In genomic region chr11:96982355-96982754, GRCm38 (mm10) we compare ENCODE assay signal across 8 mouse cellular contexts. TPM values are rescaled to one million over a fixed set of nuclear protein-coding genes. Genes with fewer than 3 reads are reported as not detected.
DNase-seq lines count a peak whose midpoint lies in the region; ATAC-seq and TF ChIP-seq lines count a peak whose summit lies in the region.

No protein-coding gene starts in this region.

- no peaks in the 10 kb centered on the region for H3K36me3 ChIP-seq in C2C12 (ENCODE audit: control insufficient read depth, insufficient read depth)
- no peaks in the 10 kb centered on the region for H3K36me3 ChIP-seq in embryonic facial prominence, embryonic 12.5 days

- peak overlapping the region; percentile 42 for H3ac ChIP-seq in C2C12 (ENCODE audit: control insufficient read depth, insufficient read length, low read depth)

- H3K79me3 ChIP-seq in C2C12 (ENCODE audit: low read depth) = no peaks in the 10 kb centered on the region

- peaks cover 8% of the 10 kb centered on the region for H3K4me1 ChIP-seq in embryonic facial prominence, embryonic 12.5 days
- H3K4me1 ChIP-seq in lung, adult 2 months (ENCODE audit: control insufficient read depth, insufficient read depth, low read length) = peaks cover 4% of the 10 kb centered on the region
- peaks cover 5% of the 10 kb centered on the region for H3K4me1 ChIP-seq in olfactory bulb, adult 2 months (ENCODE audit: control insufficient read depth, insufficient read depth, low read length)

- ATAC-seq in embryonic facial prominence, embryonic 12.5 days (ENCODE audit: insufficient number of reproducible peaks, insufficient read depth, low FRiP score, low TSS enrichment) = no peak

- TF ChIP-seq CTCF in C2C12 (IDR thresholded peaks at IDR 0.05; ENCODE audit: control insufficient read depth, insufficient read depth, insufficient read length) = peak; percentile 84
- TF ChIP-seq CTCF in lung, adult 2 months (IDR thresholded peaks at IDR 0.05; ENCODE audit: insufficient read depth, low read length) = peak; percentile 92
- peak; percentile 87 for TF ChIP-seq CTCF in olfactory bulb, adult 2 months (IDR thresholded peaks at IDR 0.05; ENCODE audit: insufficient read depth, low read depth, low read length)

- no peaks in the 10 kb centered on the region for H3K9me3 ChIP-seq in embryonic facial prominence, embryonic 12.5 days

- H3K4me2 ChIP-seq in embryonic facial prominence, embryonic 12.5 days (replicated peaks) = 0 out of 2 replicates have a peak overlapping the region, but pooled peaks have one; percentile 21

- H3K4me3 ChIP-seq in C2C12 (ENCODE audit: insufficient read depth, poor library complexity, severe bottlenecking) = no peak overlapping the region
- H3K4me3 ChIP-seq in embryonic facial prominence, embryonic 12.5 days = no peak overlapping the region
- no peak overlapping the region for H3K4me3 ChIP-seq in lung, adult 2 months (replicated peaks; ENCODE audit: extremely low read depth, low read depth, low read length)
- H3K4me3 ChIP-seq in olfactory bulb, adult 2 months (ENCODE audit: insufficient read depth, low read depth, low read length) = no peak overlapping the region

- peak; percentile 67 for DNase-seq in adrenal gland, adult 8-10 months
- DNase-seq in heart, postnatal 25 days (ENCODE audit: low spot score) = peak; percentile 49
- peak; percentile 85 for DNase-seq in layer of hippocampus, adult 11-12 months (ENCODE audit: low spot score)
- peak; percentile 73 for DNase-seq in lung, adult 2 months
- DNase-seq in thymus, postnatal 14 days = peak; percentile 88

- 2% methylated on average over 7 of the region's 7 CpGs for WGBS in embryonic facial prominence, embryonic 12.5 days
- WGBS in lung, adult 2 months = 1% methylated on average over 7 of the region's 7 CpGs
- 2% methylated on average over 7 of the region's 7 CpGs for WGBS in olfactory bulb, adult 2 months

- H3K79me2 ChIP-seq in C2C12 (ENCODE audit: control insufficient read depth, insufficient read depth) = no peaks in the 10 kb centered on the region

- intact Hi-C loops in heart, postnatal 25 days (cut with DNase I) = loop anchor here (1.0 to 5.0 kb wide), 2 partner anchors 41 to 200 kb away; no protein-coding TSS in a partner anchor

- no peak overlapping the region for H3K27ac ChIP-seq in embryonic facial prominence, embryonic 12.5 days
- H3K27ac ChIP-seq in olfactory bulb, adult 2 months (ENCODE audit: insufficient read depth, low read depth, low read length) = no peak overlapping the region

- peak overlapping the region; percentile 22; the same call in 1 of the 2 replicates for H3K9ac ChIP-seq in embryonic facial prominence, embryonic 12.5 days

- no peaks in the 10 kb centered on the region for H3K27me3 ChIP-seq in C2C12 (ENCODE audit: control insufficient read depth, insufficient read depth, insufficient read length)
- peaks cover 36% of the 10 kb centered on the region for H3K27me3 ChIP-seq in embryonic facial prominence, embryonic 12.5 days

- TF ChIP-seq POLR2A in lung, adult 2 months (IDR thresholded peaks at IDR 0.05; ENCODE audit: borderline replicate concordance, extremely low read depth, low read depth, low read length) = no peak
- TF ChIP-seq POLR2A in olfactory bulb, adult 2 months (IDR thresholded peaks at IDR 0.05; ENCODE audit: insufficient read depth, low read depth, low read length) = no peak

TF ChIP-seq in C2C12, 6 proteins besides CTCF, POLR2A, EP300 and RAD21:
- no peak for TF ChIP-seq CEBPB (IDR thresholded peaks at IDR 0.05; ENCODE audit: low read depth)
- no peak for TF ChIP-seq USF1 (IDR thresholded peaks at IDR 0.05; ENCODE audit: low read depth)
- peak; percentile 78 for TF ChIP-seq MAX (IDR thresholded peaks at IDR 0.05)
- no peak for TF ChIP-seq FOSL1 (IDR thresholded peaks at IDR 0.05; ENCODE audit: insufficient read depth, low read length, poor library complexity, severe bottlenecking)
- no peak for TF ChIP-seq MYOG (IDR thresholded peaks at IDR 0.05; ENCODE audit: control insufficient read depth, extremely low read depth, insufficient read length)
- TF ChIP-seq MYOD1 (IDR thresholded peaks at IDR 0.05; ENCODE audit: control insufficient read depth, insufficient read length, low read depth) = peak; percentile 2

RNA-seq across cellular contexts. Expression of gene Sp2, which starts 0.4 kb away (rescaled TPM):
- 13.9 TPM for polyA plus RNA-seq in C2C12 (2012; fragmentation: generic; extraction: Trizol)
- 10 to 100 TPM; 13.8 to 21.0 (median 16.4) TPM for total RNA-seq in adrenal gland, adult 8-10 months (2022)
- 15.3 and 17.3 TPM in 2 replicates for polyA plus RNA-seq in embryonic facial prominence, embryonic 12.5 days (2016; fragmentation: Nextera tagmentation; extraction: Ambion mirVana)
- total RNA-seq in heart, postnatal 25 days (2021) = 10 to 100 TPM in 1 of 2 experiments, 1 to 10 TPM in 1; 9.8 to 11.6 TPM
- polyA plus RNA-seq in lung, adult 2 months (2012; rRNA removed) = 23.1 and 26.3 TPM in 2 replicates
- not detected in 2 replicates for polyA plus RNA-seq in olfactory bulb, adult 2 months (2012; ENCODE audit: insufficient read depth, insufficient read length, low replicate concordance, missing spikeins)

RNA-seq across cellular contexts. Expression of gene Sp6, which starts 30.8 kb away (rescaled TPM):
- polyA plus RNA-seq in C2C12 (2012; fragmentation: generic; extraction: Trizol) = 5.5 TPM
- total RNA-seq in adrenal gland, adult 8-10 months (2022) = under 1 TPM; 0.28 to 0.94 (median 0.61) TPM
- polyA plus RNA-seq in embryonic facial prominence, embryonic 12.5 days (2016; fragmentation: Nextera tagmentation; extraction: Ambion mirVana) = 1.3 and 2.2 TPM in 2 replicates
- under 1 TPM; 0.11 to 0.29 TPM for total RNA-seq in heart, postnatal 25 days (2021)
- polyA plus RNA-seq in lung, adult 2 months (2012; rRNA removed) = 5.0 and 8.5 TPM in 2 replicates
- not detected in 2 replicates for polyA plus RNA-seq in olfactory bulb, adult 2 months (2012; ENCODE audit: insufficient read depth, insufficient read length, low replicate concordance, missing spikeins)

RNA-seq across cellular contexts. Expression of gene Pnpo, which starts 38.6 kb away (rescaled TPM):
- polyA plus RNA-seq in C2C12 (2012; fragmentation: generic; extraction: Trizol) = 8.5 TPM
- total RNA-seq in adrenal gland, adult 8-10 months (2022) = 10 to 100 TPM; 34.5 to 43.3 (median 39.4) TPM
- 21.5 and 22.2 TPM in 2 replicates for polyA plus RNA-seq in embryonic facial prominence, embryonic 12.5 days (2016; fragmentation: Nextera tagmentation; extraction: Ambion mirVana)
- 10 to 100 TPM; 11.3 to 12.9 TPM for total RNA-seq in heart, postnatal 25 days (2021)
- 20.7 and 24.0 TPM in 2 replicates for polyA plus RNA-seq in lung, adult 2 months (2012; rRNA removed)
- polyA plus RNA-seq in olfactory bulb, adult 2 months (2012; ENCODE audit: insufficient read depth, insufficient read length, low replicate concordance, missing spikeins) = not detected in 2 replicates

RNA-seq across cellular contexts. Expression of gene Scrn2, which starts 47.4 kb away (rescaled TPM):
- 21.1 TPM for polyA plus RNA-seq in C2C12 (2012; fragmentation: generic; extraction: Trizol)
- 10 to 100 TPM; 19.4 to 40.6 (median 31.8) TPM for total RNA-seq in adrenal gland, adult 8-10 months (2022)
- 30.5 and 30.6 TPM in 2 replicates for polyA plus RNA-seq in embryonic facial prominence, embryonic 12.5 days (2016; fragmentation: Nextera tagmentation; extraction: Ambion mirVana)
- total RNA-seq in heart, postnatal 25 days (2021) = 10 to 100 TPM; 11.9 to 13.2 TPM
- polyA plus RNA-seq in lung, adult 2 months (2012; rRNA removed) = 16.2 and 20.2 TPM in 2 replicates
- not detected in 2 replicates for polyA plus RNA-seq in olfactory bulb, adult 2 months (2012; ENCODE audit: insufficient read depth, insufficient read length, low replicate concordance, missing spikeins)

RNA-seq across cellular contexts. Expression of gene Prr15l, which starts 54.5 kb away (rescaled TPM):
- polyA plus RNA-seq in C2C12 (2012; fragmentation: generic; extraction: Trizol) = 0.01 TPM
- total RNA-seq in adrenal gland, adult 8-10 months (2022) = under 1 TPM in 3 of 4 experiments, not detected in 1; 0.28 to 0.70 (median 0.32) TPM
- 2.4 and 3.3 TPM in 2 replicates for polyA plus RNA-seq in embryonic facial prominence, embryonic 12.5 days (2016; fragmentation: Nextera tagmentation; extraction: Ambion mirVana)
- 1 to 10 TPM; 1.7 to 2.3 TPM for total RNA-seq in heart, postnatal 25 days (2021)
- 56.2 and 69.8 TPM in 2 replicates for polyA plus RNA-seq in lung, adult 2 months (2012; rRNA removed)
- polyA plus RNA-seq in olfactory bulb, adult 2 months (2012; ENCODE audit: insufficient read depth, insufficient read length, low replicate concordance, missing spikeins) = not detected in 2 replicates
